Mouse (Mus musculus): ENCODE results near the gene Tjp2.
"Not testable (repeated sequence)": the region's sequence is repeated elsewhere in the genome, so short reads cannot be mapped to it uniquely, and the experiment has no call there.

Gene Tjp2

DNA sequence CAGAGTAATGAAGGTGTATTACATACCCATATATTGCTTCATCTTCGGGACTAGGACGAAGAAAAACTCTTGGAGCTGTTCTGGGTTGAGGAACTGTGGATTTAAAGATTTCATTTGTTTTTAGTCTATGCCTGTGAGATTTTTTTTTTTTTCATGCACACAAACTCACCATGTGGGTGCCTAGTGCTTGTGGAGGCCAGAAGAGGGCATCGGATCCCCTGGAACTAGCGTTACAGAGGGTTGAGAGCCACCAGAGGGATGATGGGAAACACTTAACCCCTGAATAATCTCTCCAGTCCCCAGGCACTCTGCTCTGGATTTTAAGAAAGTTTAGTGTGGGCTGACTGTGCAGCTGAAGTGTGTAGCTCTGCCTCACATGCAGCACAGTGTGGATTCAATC is 104.0 kb downstream of the Tjp2 start:
- peak; percentile 19 for DNase-seq

DNA sequence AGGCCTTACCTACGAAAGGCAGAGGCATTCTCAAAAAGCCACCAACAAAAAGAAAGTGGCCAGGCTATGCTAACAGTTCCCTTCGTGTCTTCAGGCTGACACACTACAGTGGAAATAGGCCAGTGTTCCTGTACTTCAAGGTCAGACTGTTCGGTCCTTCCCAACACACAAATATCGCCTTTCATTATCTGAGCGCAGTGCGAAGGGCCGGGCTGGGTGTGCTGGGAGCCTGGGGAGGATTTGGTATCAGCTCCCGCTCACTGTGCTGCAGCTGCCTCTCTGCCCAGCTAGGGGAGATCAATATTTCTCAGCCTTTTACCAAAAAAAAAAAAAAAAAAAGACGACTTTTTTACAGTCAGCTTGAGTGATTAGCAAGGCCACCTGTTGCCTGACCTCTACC is 106.1 kb downstream of the Tjp2 start:
- no peak for DNase-seq

DNA sequence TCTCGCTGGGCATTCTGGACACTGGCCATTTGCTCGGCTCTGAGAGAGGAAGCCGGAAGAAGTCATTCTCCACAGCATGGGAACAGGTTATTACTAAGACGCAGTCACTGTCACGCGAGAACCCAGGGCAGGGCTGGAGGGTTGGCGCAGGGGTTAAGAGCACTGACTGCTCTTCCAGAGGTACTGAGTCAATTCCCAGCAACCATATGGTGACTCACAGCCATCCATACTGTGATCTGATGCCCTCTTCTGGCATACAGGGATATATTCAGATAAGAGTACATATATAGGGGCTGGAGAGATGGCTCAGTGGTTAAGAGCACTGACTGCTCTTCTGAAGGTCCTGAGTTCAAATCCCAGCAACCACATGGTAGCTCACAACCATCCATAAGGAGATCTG is 113.2 kb downstream of the Tjp2 start:
- DNase-seq: no peak

DNA sequence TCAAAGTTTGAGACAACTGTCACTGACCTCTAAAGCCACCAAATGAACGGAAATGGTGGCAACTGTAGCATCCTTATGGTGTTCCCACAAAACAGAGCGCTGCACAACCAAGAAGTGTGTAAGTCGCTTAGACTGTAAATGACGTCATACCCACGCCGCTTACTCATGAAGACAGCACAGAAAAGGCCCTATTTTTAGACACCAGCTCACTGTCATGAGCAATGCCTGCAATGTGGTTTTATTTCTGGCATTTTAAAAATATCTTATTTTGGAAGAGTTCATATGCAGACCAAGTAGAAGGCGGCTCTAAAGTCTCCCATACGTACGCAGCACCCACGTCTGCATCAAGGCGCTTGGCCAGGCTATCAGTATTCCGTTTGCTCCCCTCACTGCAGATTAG is 117.1 kb downstream of the Tjp2 start:
- no peak for DNase-seq

DNA sequence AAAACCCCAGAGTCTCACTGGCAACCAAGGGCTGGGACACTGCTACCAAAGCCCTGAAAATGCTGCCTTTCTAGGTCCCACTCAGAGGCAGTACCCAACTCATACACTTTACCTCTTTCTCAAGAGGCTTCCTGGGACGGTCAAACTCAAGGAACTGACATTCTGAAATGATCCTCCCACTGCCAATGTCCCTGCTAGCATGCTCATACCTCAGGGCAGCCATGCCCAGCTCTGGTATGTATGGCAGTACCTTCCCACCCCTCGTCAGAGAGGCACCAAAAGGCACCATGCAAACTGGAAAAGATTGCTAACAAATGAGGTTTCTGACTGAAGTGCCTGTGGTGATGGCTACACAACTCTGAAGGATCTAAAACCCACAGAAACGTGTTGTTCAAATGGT is 121.0 kb downstream of the Tjp2 start:
- no peak for DNase-seq

DNA sequence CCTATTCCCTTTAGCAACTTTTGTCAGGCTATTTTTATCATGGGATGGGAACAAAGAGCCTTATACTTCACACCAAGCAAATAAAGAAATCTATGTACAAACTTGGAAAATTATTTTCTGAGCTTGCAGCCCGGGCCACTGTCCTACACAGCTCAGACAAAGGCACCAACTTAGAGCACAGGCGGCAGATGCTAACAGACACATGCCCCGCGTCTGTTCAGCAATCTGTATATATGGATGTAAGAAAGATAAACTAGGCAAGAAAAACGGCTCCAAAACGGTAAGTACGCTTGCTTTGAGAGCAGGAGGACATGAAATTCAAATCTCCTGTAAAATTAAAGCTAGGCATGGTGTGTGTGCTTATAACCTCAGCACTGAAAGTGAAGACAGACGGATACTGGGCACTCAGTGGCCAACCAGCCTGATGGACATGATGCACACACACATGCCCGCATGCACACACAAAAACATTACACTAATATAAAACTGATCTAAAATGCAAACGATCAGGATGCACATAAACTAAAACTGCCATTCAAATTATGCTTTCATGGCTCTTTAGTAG is 122.2 kb downstream of the Tjp2 start:
- DNase-seq: no peak

DNA sequence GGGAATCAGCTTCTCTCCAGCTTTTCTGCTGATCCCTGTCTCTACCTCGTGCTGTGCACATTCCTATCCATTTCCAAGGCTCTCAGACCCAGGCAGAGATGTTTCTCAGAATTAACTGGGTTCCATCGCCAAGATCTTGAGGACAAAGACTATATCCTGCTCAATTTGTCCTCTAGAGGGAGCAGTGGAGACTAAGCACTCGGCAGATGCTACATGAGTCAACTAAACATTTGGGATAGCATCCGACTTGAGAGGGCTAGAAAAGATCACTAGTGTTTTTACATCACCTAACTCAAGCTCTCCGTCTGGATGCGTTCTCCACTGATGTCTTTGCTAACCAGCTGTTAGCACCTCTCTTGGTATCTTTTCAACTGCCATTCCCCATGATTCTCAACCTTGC is 123.6 kb downstream of the Tjp2 start:
- DNase-seq: peak; percentile 45

DNA sequence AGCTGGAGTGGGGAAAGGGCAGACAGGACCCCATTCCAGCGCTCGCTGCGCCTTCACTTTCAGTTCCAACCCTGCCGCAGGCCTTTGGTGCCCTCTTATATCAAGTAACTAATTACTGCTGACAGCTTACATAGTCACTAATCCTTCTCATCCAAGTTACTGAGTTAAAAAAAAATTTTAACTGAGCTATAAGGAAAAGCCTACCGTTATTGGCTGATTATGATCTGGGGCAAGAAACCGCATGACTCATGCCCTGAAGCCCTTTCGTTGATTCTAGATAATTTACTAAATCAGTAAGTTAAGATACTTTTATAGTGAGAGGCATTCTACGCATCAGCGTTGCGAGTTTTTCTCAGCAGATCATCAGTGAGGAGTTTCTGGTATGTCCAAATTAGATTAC is 126.1 kb downstream of the Tjp2 start:
- no peak for DNase-seq

DNA sequence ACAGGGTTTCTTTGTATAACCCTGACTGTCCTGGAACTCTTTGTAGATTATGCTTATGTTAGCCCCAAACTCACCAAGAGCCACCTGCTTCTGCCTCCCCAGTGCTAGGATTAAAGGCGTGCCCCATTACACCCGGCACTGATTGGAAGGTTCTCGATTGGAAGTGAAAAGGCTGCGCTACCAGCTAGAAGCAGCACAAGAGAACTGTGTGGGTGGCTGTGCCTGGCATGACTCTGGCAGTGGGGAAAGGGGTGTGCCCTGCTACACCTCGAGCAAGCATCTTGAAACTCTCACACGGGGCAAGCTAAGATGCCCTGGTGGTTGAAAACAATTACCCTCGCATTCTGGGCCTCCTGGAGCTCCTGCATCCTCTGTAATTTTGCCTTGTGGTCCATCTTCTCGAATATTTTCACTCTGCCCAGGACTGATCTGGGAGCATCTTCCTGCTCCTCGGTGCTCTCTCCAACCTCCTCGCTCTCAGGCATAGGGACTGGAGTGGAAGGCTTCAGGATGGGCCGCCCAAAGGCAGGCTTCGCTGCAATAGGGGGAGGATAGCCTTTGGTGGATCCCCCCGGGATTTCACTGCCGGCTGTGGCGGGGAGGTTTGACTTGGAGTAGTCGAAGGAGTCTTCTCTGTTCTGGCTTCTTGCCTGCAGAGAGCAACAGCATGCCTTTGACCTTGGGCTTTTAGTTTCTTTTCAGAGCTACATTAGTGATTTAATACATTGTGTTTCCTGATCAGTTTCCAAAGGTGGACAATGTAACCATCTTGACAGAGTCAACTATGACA is 127.0 kb downstream of the Tjp2 start:
- DNase-seq: no peak

DNA sequence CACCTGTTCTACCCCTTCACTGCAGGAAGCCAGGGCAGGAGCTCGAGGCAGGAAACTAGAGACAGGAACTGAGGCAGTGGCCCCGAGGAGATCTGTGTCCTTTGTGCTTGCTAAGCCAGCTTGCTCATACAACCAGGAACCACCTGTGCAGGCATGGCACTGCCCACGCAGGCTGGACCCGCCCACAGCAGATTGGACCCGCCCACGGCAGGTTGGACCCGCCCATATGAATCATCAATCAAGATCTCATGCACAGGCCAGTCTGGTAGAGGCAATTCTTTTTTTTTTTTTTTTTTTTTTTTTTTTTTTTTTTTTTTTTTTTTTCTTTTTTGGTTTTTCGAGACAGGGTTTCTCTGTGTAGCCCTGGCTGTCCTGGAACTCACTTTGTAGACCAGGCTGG is 132.8 kb downstream of the Tjp2 start:
- DNase-seq: not testable (repeated sequence)

DNA sequence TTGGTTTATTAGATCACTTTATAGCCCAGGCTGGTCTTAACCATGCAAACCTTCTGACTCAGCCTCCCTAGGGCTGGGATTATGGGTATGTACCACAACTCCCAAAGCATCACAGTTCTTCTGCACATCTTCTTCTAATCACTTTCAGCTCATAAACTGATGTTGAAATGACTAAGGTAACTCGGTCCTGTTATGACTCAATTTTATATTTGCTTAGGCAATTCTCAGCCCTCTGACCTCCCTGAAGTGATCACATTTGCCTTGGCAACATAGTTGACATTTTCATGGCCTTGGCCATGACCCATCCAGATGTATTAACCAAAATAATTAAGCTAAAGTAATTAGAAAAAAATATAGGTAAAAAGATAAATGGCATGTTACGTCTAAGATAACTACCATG is 134.5 kb downstream of the Tjp2 start:
- DNase-seq: no peak

DNA sequence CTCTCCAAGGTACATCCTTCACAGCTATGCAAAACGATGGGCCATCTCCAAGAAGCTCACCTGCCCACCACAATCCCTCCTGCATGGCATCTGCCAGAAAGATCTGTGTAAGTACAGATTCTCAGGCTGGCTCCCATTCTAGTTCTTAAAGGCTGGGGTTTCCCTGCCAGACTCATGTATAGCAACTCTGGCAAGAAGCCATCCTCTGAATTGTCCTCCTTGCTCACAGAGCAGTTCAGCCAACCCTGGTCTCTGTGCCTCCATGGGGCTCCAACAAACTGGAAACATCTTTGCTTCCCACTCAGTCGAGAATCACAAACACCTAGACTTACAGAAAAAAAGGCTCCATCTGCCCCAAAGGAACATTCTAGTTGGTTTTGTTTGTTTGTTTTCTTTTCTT is 139.5 kb downstream of the Tjp2 start:
- DNase-seq: no peak

DNA sequence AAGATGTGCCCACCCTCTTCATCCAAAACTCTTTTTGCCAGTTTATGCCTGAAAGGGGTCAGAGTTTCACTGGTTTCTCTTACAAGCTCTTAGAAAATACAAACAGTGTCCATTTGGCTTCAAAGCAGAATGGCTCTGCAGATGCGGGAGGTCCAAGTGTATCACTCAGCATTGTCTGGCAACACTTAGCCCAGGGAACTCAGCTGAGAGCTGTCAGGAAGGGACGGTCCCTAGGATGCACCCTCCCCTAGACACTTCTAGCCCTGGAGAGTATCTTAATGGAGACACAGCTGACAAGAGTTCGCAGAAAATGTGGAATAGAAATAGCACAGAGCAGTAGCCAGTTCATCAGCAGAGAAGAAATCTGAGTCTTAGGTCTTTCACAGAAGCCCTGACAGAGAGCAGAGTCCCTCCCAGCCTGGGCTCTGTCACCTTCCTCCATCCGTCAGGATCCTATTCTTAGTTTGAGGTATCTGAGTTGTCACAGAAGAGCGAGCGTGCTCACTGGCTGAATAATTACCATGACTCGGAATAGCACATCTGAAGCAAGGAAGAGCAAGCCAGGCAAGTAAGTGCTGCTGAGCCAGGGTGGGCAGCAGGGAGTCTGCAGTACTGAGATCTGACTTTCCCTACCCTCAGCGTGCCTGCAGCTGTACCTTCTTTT is 144.3 kb downstream of the Tjp2 start:
- peak; percentile 12 for DNase-seq

DNA sequence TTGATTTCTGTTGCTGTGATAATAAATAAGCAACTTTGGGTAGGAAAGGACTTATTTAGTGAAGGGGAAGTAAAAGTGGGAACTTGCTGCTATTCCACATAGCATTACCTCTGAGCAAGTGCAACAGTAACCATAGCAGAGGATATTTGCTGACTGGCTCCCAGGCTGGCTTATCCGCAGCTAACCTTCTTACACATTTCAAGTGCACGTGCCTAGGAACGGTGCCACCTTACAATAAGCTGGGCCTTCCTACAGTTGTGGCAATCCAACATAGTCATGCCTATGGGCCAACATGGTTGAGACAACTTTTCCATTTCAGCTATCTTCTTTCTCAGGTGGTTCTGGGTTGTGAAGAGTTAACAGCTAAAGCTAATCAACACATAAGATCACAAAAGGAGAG is 147.2 kb downstream of the Tjp2 start:
- DNase-seq: no peak

DNA sequence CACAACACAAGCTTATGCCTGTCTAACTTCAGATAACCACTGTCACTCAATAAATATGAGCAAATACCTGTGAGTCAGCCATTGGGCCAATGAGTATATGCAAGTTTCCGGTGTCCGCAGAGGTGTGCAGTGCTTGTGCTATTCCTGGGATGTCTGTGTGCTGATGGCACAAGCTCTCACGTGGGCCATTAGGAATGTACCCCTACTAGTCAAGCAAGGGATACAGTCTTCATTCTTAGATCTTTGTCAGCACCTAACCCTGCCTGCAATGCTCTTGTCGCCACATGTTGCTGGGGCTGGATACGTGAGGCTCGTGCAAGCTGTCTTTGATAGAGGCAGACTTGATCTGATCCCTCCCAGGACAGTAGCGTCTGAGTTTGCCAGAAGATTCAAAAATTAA is 148.3 kb downstream of the Tjp2 start:
- DNase-seq: no peak

DNA sequence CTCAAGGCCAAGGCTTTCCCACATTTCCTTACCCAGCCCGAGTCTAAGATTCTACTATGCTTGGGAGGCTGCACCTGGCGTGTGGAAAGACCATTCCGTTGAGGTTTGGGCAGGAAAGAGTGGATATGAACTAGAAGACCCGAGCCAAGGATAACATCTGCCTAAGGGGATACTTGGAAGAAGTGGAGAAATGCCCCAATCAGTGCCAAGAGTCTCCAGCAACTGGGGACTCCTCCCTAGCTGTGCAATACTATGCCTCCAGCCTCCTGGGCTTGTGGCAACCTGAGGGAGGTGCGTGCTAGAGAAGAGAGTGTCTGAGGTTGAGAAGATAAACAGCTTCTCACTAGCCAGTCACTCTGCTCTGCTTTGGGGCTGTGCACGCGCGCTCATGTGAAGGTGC is 148.9 kb downstream of the Tjp2 start:
- DNase-seq: no peak

DNA sequence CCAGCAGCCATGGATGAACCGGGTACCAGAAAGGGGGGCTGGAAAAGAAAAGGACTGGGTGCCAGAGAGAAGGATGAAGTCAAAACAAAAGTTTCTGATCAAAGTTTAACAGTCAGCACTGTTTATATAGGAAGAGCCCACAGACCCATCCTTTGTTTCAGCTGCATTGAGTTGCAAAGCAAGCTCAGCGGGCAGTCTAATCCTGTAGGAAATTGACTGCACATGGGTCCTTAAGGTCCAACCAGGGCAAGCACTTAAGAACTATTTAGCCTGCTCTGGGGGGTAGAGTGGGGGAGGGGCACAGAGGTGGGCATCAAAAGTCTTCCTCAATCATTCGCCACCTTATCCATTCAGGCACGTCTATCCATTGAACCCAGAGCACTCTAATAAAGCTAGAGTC is 151.7 kb downstream of the Tjp2 start:
- DNase-seq: no peak

DNA sequence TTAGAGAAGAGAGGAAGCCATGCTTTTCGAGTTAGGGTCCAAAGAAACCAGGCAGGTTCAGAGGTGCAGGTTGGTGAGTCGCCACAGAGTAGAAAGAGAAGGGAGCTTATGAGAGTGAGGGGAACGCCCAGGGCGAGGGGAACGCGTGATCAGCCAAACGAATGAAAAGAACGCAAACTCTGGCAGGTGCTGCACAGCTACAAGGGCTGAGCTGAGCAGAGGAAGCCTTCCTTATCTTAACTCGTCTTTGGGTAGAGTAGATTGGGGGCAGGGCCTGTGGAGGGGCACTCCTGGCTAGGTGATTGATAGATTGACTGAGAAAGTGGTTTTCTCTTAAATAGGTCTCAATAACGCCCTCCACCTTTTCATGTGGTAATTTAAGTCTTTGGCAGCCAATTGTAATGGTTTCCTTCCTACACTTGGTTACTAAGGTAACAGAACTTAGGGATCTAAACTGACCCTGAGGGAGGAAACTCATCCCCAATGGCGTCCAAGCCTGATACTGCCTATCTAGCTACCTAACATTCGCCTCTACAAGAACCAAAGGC is 160.4 kb downstream of the Tjp2 start:
- no peak for DNase-seq

DNA sequence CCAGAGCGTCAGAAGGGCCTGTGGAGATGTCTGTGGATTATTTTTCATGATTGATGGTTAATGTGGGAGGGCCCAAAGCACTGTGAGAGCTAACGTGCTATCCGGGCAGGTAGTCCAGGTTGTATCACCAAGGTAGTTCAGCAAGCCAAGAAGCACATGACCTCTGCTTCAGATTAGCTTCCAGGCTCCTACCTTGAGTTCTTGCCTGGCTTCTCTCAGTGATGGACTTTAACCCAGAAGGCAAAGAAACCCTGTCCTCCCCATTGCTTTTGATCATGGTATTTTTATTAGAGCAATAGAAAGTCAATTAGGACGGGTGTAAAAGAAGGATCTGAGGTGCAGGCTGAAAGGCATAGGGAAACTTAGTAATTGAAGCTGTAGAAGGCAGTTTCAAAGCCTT is 161.2 kb downstream of the Tjp2 start:
- DNase-seq: no peak

DNA sequence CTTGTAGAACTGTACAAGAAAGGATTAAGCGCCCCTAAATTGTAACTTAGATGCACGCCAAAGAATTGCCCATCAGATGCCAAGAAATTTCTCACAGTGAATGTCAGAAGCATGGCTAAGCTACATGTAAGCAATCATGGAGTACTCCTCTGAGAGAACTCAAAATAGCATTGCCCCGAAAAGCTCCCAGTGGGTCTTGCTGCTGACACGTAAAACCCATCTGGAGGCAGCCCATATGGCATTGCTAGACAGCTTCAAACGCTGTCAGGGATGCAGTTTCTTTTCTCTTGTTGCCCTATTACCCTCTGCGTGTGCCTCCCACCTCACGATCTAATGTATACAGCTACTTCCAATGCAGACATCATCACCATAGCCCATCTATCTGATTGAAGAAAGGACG is 166.0 kb downstream of the Tjp2 start:
- no peak for DNase-seq

DNA sequence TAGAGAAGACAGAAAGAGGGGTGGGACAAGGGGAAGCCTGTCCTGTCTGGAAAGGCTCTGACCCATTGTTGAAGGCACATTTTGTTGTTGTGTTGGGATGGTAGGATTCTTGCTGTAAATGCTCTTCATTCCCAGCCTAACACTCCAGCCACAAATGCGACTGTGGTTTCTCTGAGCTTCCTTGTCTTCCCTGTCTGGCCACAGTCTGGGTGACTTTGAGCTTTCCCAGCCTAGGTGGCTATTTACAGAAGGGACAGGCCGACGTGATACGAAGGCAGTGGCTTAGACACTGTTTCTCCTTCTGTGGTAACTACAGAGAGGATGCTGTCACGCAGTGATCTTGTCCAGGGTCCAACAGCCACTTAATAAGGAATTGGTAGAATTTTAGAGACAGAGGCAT is 166.8 kb downstream of the Tjp2 start:
- DNase-seq: peak; percentile 35

DNA sequence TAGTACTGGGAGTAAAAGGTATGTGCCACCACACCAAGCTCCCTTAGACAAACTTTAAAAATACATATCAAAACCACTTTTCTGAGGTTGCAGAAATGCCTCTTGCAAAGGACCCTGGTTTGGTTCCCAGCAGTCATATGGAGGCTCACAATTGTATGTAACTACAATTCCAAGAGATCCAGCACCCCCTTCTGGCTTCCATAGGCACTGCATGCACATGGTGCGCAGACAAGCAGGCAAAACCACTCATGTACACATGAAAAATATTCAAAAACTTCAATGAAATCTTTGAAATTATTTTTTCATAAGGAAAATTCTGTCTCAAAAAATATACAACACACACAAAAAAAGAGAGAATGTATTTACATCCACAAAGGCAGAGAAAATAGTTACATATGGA is 167.9 kb downstream of the Tjp2 start:
- no peak for DNase-seq

DNA sequence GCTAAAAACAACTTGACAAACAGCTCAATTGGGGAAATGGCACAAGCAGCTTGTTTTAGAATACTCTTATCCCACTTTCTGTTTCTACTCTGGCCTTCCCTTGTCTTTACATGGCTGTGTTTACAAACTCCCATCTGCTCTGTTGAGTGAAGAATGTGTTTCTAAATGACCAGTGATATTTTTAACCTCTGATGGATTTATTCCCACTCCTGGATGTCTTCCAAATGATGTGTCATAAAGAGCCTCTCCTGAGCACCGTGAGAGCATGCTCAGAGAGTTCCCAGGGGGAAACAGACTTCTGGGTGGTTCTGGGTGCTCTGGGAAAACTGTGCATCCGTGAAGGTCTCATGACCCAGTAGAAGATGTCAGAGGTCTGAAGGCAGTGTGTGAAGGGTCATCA is 169.9 kb downstream of the Tjp2 start:
- DNase-seq: peak; percentile 89

DNA sequence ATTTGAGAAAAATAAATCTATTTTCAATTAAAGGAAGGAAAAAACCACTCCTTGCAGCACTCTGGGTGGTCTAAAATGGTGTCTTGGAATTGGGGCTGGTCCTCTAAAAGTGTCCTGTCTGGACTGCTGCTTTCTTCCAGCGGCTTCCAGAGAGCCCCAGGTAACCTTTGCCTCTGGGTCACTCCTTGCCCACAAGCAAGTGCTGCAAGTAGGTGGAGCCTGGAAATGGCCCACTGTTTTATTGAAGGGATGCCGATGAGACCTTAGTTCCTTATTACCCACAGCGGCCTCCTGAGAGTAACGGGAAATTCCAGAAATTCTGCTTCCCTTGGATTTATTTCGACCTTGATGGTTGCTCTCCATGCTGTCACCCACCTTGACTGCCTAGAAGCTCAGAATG is 170.6 kb downstream of the Tjp2 start:
- peak; percentile 44 for DNase-seq
